Mouse (Mus musculus) G1E (cell line): ENCODE data around the gene Gm6096. TPM values are rescaled to one million over a fixed set of nuclear protein-coding genes. Genes with fewer than 3 reads are reported as not detected.

Experiments
- ATAC-seq: 2 replicates; pipeline ENCODE4 v1.8.0; 2016; ENCODE audit warnings: mild to moderate bottlenecking; ENCODE audit not compliant: insufficient number of reproducible peaks, poor library complexity, low FRiP score, severe bottlenecking; ENCODE audit errors: extremely low read depth
- DNase-seq: peaks from one replicate; pipeline ENCODE4 v3.0.0; 2012; ENCODE audit warnings: low spot score
- H3K27me3 ChIP-seq: 2 replicates; pipeline ENCODE4 v1.6.1; 2012; ENCODE audit warnings: mild to moderate bottlenecking, low read length, inconsistent platforms; ENCODE audit not compliant: insufficient read depth
- H3K36me3 ChIP-seq: replicated peaks from 2 replicates; pipeline ENCODE3; 2012; ENCODE audit warnings: mild to moderate bottlenecking, inconsistent platforms
- H3K4me1 ChIP-seq: 2 replicates; pipeline ENCODE4 v1.6.1; 2012; ENCODE audit warnings: low read depth, low read length, inconsistent platforms, mixed read lengths; ENCODE audit not compliant: insufficient read depth
- H3K4me3 ChIP-seq: 2 replicates; pipeline ENCODE4 v1.5.1; 2012; ENCODE audit warnings: low read depth, mild to moderate bottlenecking, inconsistent platforms, low read length, moderate library complexity, mixed read lengths
- H3K9me3 ChIP-seq: replicated peaks from 2 replicates; pipeline ENCODE4 v1.6.1; 2012; ENCODE audit warnings: inconsistent platforms
- CTCF ChIP-seq: IDR thresholded peaks from 2 replicates; pipeline ENCODE4 v1.5.1; 2012; ENCODE audit warnings: low read depth, low read length, inconsistent platforms, mixed read lengths
- GATA1 ChIP-seq: IDR thresholded peaks from 2 replicates; pipeline ENCODE4 v1.6.1; 2012; ENCODE audit warnings: borderline replicate concordance, low read length, inconsistent platforms, mixed read lengths
- GATA2 ChIP-seq: IDR thresholded peaks from 2 replicates; pipeline ENCODE4 v1.6.1; 2012; ENCODE audit warnings: low read depth, low read length, inconsistent platforms, borderline replicate concordance
- POLR2AphosphoS5 ChIP-seq: IDR thresholded peaks from 2 replicates; pipeline ENCODE4 v1.6.1; 2012; ENCODE audit warnings: low read depth, low read length, inconsistent platforms; ENCODE audit not compliant: insufficient replicate concordance
- TAL1 ChIP-seq: conservative IDR thresholded peaks from 2 replicates; pipeline ENCODE4 v1.6.1; 2012; ENCODE audit warnings: low read depth, low read length, inconsistent platforms, mixed read lengths
- polyA plus RNA-seq: library from polyadenylated mRNA; stranded (reverse); fragments of >175 nt; gene quantifications from 2 replicates; pipeline ENCODE4 v1.2.3, GENCODE M21; 2012
- total RNA-seq, 2 experiments: library from RNA; stranded (forward) in 1 of 2; stranded (reverse) in 1 of 2; fragments of 200-1000 nt in 1 of 2; fragments of >200 nt in 1 of 2; fragmentation: Nextera tagmentation in 1 of 2; gene quantifications; 2 replicates each; pipeline ENCODE4 v1.2.3; 2014 to 2017

The Gm6096 gene
- total and polyA plus RNA-seq, 3 experiments: not detected

DNA sequence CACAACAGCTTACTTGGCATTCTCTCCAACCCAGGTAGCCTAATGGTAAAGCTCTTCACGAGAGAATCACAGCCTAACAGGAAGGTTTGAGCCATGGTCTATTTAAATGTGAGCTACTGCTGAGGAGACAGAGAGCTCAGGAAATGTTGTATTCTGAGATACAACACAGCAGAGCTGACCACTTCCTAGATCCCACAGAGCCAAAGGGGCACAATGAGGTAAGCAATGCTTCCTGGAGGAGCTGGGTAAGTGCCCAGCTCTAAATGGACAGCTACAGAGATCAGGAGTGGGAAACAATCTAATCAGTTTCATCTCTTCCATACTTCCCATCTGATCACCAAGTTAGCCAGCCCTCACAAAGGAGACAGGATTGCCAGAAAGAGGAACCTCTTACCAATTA is 40.4 kb downstream of the Gm6096 start:
- TF ChIP-seq POLR2AphosphoS5 (no peak), TAL1 (no peak), GATA2 (no peak), GATA1 (no peak), CTCF (no peak)
- no peak for DNase-seq
- no peaks in the 10 kb centered on the region for H3K27me3 ChIP-seq
- peaks cover 12% of the 10 kb centered on the region for H3K36me3 ChIP-seq
- H3K4me3 ChIP-seq: no peak overlapping the region
- ATAC-seq: no peak
- no peaks in the 10 kb centered on the region for H3K4me1 ChIP-seq
- H3K9me3 ChIP-seq: no peaks in the 10 kb centered on the region

DNA sequence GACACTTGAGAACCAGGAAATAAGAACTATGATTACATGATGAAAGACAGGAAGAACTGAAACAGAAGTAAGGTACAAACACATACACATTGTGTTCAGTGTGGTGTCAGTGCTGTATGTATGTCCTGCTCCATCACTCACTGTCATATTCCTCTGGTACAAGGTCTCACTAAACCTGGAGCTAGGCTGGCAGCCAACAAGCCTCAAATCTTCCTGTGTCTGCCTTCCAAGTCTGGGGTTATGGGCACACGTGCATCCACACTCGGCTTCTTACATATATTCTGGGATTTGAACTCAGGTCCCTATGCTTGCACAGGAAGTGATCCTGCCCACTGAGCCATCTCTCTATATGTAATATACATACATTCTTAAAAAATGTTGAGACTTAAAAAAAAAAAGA is 41.8 kb downstream of the Gm6096 start:
- Histone ChIP-seq H3K9me3 (no peaks in the 10 kb centered on the region), H3K4me1 (no peaks in the 10 kb centered on the region), H3K36me3 (peaks cover 15% of the 10 kb centered on the region), H3K4me3 (no peak overlapping the region), H3K27me3 (no peaks in the 10 kb centered on the region)
- TF ChIP-seq CTCF (no peak), TAL1 (no peak), GATA1 (no peak)
- DNase-seq: no peak
- ATAC-seq: no peak

DNA sequence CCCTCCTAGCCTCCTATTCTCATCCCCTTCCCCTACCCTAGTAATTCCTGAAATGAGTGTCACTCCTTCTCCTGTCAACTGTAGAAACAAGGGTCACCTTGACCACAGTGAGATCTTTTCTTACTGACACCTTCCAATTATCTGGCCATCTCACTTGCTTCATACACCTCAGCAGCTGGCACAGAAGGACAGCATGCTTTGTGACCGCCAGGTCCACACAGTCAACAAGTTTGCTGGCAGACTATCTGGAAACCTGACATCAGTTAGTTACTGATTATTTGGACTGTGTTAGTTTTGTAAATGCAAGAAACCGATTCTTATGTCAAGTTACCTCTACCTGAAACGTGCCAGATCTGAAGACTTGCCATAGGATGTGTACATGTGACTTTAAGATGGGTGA is 45.3 kb downstream of the Gm6096 start:
- ATAC-seq (no peak), DNase-seq (no peak)
- H3K4me1 ChIP-seq: peaks cover 6% of the 10 kb centered on the region
- H3K4me3 ChIP-seq: no peak overlapping the region
- TF ChIP-seq CTCF (no peak), TAL1 (no peak), GATA1 (no peak), POLR2AphosphoS5 (no peak), GATA2 (no peak)
- no peaks in the 10 kb centered on the region for H3K27me3 ChIP-seq
- H3K9me3 ChIP-seq: no peaks in the 10 kb centered on the region
- H3K36me3 ChIP-seq: peaks cover 16% of the 10 kb centered on the region

DNA sequence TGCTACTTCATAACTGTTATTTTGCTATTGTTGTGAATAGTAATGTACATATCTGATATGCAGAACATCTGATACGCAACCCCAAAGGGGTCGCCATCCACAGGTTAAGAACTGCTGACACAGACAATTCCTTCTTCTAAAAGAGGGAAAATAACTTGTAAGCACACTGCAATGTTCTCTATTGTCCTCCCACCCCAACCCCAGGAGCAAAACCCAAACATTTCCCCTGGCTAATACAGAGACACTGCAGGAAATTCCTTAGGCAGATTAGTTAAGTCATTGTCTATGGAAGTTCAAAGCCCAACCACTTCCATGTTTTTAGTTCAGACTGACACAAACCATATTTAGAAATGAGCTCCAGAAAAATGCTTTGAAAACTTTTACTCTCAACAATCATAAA is 48.0 kb downstream of the Gm6096 start:
- H3K4me1 ChIP-seq: peaks cover 11% of the 10 kb centered on the region
- H3K9me3 ChIP-seq: no peaks in the 10 kb centered on the region
- ATAC-seq: no peak
- TF ChIP-seq GATA1: no peak
- no peak overlapping the region for H3K4me3 ChIP-seq
- no peak for DNase-seq
- peaks cover 27% of the 10 kb centered on the region for H3K36me3 ChIP-seq
- no peaks in the 10 kb centered on the region for H3K27me3 ChIP-seq

Other genes with a start within 250 kb of the Gm6096 start
- gene Scgb2b27, start 237.1 kb upstream of the Gm6096 start, total RNA-seq (2014; fragmentation: Nextera tagmentation): not detected in 2 replicates
- 0.06 and 0.16 TPM in 2 replicates for gene Scgb2b27, start 237.1 kb upstream of the Gm6096 start, total RNA-seq (2017)
- gene Scgb2b27, start 237.1 kb upstream of the Gm6096 start, polyA plus RNA-seq: not detected in 2 replicates
- not detected in 2 replicates for gene Scgb1b27, start 229.6 kb upstream of the Gm6096 start, total RNA-seq (2014; fragmentation: Nextera tagmentation)
- gene Scgb1b27, start 229.6 kb upstream of the Gm6096 start, total RNA-seq (2017): 0.44 TPM in 1 of 2 replicates, not detected in the other
- gene Scgb1b27, start 229.6 kb upstream of the Gm6096 start, polyA plus RNA-seq: not detected in 2 replicates
- gene Scgb1b30, start 155.6 kb upstream of the Gm6096 start, total RNA-seq (2014; fragmentation: Nextera tagmentation): not detected in 2 replicates
- not detected in 2 replicates for gene Scgb1b30, start 155.6 kb upstream of the Gm6096 start, total RNA-seq (2017)
- not detected in 2 replicates for gene Scgb1b30, start 155.6 kb upstream of the Gm6096 start, polyA plus RNA-seq
- gene Wtip, start 117.8 kb upstream of the Gm6096 start, total RNA-seq (2014; fragmentation: Nextera tagmentation): not detected in 2 replicates
- not detected in 2 replicates for gene Wtip, start 117.8 kb upstream of the Gm6096 start, total RNA-seq (2017)
- not detected in 2 replicates for gene Wtip, start 117.8 kb upstream of the Gm6096 start, polyA plus RNA-seq
- gene Uba2, start 81.4 kb upstream of the Gm6096 start, total RNA-seq (2014; fragmentation: Nextera tagmentation): 251 and 253 TPM in 2 replicates
- 334 TPM in 2 replicates for gene Uba2, start 81.4 kb upstream of the Gm6096 start, total RNA-seq (2017)
- gene Uba2, start 81.4 kb upstream of the Gm6096 start, polyA plus RNA-seq: 57.5 and 69.1 TPM in 2 replicates
- gene Pdcd2l, start 54.4 kb upstream of the Gm6096 start, total RNA-seq (2014; fragmentation: Nextera tagmentation): 36.6 and 38.6 TPM in 2 replicates
- 48.3 and 49.8 TPM in 2 replicates for gene Pdcd2l, start 54.4 kb upstream of the Gm6096 start, total RNA-seq (2017)
- 6.9 and 8.0 TPM in 2 replicates for gene Pdcd2l, start 54.4 kb upstream of the Gm6096 start, polyA plus RNA-seq
- 522 and 617 TPM in 2 replicates for gene Gpi1, start 20.7 kb upstream of the Gm6096 start, total RNA-seq (2014; fragmentation: Nextera tagmentation)
- gene Gpi1, start 20.7 kb upstream of the Gm6096 start, total RNA-seq (2017): 590 and 664 TPM in 2 replicates
- 3,102 and 4,494 TPM in 2 replicates for gene Gpi1, start 20.7 kb upstream of the Gm6096 start, polyA plus RNA-seq
- 39.3 and 45.7 TPM in 2 replicates for gene 4931406P16Rik, start 62.5 kb downstream of the Gm6096 start, total RNA-seq (2014; fragmentation: Nextera tagmentation)
- 24.5 and 25.5 TPM in 2 replicates for gene 4931406P16Rik, start 62.5 kb downstream of the Gm6096 start, total RNA-seq (2017)
- 17.9 and 23.5 TPM in 2 replicates for gene 4931406P16Rik, start 62.5 kb downstream of the Gm6096 start, polyA plus RNA-seq
- 105 and 124 TPM in 2 replicates for gene Lsm14a, start 142.3 kb downstream of the Gm6096 start, total RNA-seq (2014; fragmentation: Nextera tagmentation)
- 73.3 and 79.5 TPM in 2 replicates for gene Lsm14a, start 142.3 kb downstream of the Gm6096 start, total RNA-seq (2017)
- gene Lsm14a, start 142.3 kb downstream of the Gm6096 start, polyA plus RNA-seq: 42.7 and 52.3 TPM in 2 replicates